In genomic region chr5:63137957-63138356, GRCm38 (mm10) we compare ENCODE assay signal across 20 mouse cellular contexts.
"Had no signal": no experiment of that assay in that cellular context is flagged by ENCODE, and none has a peak within 500 bp of the region (broad histone marks: within the 10 kb centered on the region; RNA-seq: fewer than 3 reads in every experiment).

No protein-coding gene starts in this region.

- DNase-seq: cerebellum, adult 9-10 months; cerebellum, adult 9-11 months; cerebellum, postnatal 10 days; cerebellum, postnatal 14 days; cerebellum, postnatal 25 days; cerebellum, postnatal 36 days; embryo, embryonic 11 days; forebrain, postnatal 0 days; gastrocnemius, adult 2 months; gastrocnemius, postnatal 10 days; gastrocnemius, postnatal 14 days; gastrocnemius, postnatal 25 days; gastrocnemius, postnatal 36 days; heart, adult 11 months; heart, adult 18-20 months; heart, adult 2 months had no signal

- ATAC-seq: forebrain, embryonic 13.5 days; forebrain, embryonic 14.5 days; forebrain, embryonic 15.5 days; forebrain, embryonic 16.5 days; forebrain, postnatal 0 days had no signal
